Mouse (Mus musculus) left cerebral cortex, adult 18-20 months (tissue): ENCODE results near the gene Ube2o. TPM values are rescaled to one million over a fixed set of nuclear protein-coding genes. Genes with fewer than 3 reads are reported as not detected.

ENCODE experiments used
- DNase-seq, 2 experiments: peaks; one replicate each; pipeline ENCODE4 v3.0.0; 2021 to 2022; ENCODE audit warnings: low spot score in 2 of 2, mixed read lengths in 1 of 2
- total RNA-seq, 2 experiments: library from RNA; stranded (reverse); gene quantifications; 2 replicates each; pipeline ENCODE4 v1.2.3; 2021

Gene Ube2o
- total RNA-seq, 2 experiments from 2014 or later, result 123 TPM

DNA sequence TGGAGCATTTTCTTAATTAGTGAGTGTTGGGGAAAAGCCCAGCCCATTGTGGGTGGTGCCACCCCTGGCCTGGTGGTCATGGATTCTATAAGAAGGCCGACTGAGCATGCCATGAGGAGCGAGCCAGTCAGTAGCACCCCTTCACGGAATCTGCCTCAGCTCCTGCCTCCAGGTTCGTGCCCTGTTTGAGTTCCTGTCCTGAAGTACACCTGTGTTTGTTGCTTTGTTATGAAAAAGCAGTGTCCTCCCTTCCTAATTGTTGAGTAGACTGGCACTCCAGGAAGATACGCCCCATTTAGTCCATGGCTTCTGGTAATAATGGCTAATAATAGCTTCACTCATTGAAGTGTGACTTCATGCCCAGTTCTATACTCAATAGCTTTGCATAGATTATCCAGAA lies 5.1 kb upstream of the Ube2o start, which contains the start of gene Aanat:
TSS of gene Aanat (plus strand) at position 123 of the 400 bp plus-strand sequence.
- no peak for DNase-seq

DNA sequence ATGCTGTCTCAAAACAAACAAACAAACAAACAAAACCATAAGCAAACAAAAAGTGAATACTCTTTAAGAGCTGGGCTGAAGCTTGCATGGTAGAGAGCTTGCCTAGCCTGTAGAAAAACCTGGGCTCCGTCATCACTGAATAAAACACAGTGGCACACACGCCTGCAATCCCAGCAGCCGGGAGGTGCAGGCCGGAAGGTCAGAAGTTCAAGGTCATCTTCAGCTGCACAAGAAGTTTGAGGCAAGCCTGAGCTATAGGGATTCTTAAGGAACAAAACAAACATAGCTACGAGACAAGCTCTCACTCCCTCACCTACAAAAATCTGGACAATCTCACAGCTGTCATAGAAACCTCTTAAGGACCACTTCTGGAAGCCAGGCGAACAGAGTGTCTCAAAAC lies 4.4 kb upstream of the Ube2o start:
- DNase-seq, result no peak

DNA sequence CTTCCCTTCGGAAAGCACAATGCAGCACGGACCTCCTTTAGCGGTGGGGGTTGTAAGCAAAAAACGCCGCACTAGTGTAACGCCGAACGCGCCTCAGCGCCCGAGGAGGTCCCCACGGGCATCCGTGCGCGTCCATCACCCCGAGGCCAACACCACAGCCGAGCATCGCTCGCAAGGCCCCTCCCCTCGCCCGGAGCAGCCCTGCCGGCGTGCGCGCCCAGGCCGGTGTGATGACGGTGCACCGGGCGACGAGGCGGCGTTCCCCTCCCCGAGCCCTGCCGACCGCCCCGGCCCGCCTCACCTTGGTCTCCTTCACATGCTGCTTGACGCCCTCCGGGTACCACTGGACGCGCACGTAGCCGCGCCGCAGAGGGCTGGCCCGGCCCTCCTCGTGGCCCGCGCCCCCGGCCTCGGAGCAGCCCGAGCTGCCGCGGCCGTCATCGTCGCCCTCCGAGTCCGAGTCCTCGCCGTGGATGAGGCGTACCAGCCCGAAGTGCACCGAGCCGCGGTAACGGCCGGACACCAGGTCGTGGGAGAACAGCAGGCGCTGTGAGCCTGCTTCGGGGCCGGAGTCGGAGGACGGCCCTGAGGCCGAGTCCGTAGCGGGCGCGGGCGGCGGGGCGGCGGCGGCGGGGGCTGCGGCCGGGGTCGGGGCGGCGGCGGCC lies 404 bp downstream of the Ube2o start:
- DNase-seq, result peak; percentile 52 to 61

DNA sequence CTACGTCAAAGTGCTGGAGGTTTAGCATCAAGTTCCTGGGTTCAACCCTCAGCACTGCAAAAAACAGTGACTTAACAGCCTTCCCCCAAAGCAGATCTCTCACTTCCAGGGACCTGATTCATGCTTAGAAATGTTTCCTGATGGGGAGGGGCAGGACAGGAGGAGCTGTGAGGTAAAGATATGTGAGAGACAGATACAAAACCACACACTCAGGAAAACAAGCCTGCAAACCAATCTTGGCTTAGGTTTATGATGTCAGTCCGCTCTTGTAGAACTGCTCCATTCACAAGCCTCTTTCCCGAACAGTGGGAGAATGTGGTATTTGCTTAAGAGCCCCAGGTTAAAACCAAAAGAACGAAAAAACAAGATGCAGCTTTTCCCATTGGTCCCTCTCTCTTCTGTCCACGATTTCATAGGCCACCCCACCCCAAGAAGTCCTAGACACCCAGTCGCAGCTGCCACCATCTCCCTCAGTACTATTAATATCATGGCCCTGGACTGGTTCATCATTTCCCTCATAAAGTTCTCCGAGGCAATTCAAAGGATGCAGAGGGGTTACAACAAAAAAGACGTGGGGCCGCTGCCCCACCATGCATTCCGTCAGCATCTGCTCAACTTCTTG lies 1.1 kb downstream of the Ube2o start:
- DNase-seq, result no peak

DNA sequence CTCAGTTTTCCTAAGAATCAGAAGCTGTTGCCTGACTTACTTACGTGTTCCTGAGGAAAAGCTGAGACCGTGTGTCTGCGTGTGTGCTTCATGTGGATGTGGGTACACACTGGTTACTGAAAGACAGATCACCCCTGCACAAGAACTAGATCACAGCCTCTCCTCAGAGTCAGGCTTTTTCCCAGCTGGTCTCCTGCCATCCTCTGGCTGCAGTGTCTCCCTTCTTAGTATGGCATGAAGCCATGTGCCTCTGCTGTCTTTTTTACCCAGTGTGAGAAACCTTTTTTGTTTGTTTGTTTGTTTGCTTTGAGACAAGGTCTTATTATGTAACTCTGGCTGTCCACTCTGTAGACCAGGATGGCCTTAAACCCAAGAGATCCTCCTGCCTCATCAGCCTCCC lies 2.0 kb downstream of the Ube2o start:
- no peak for DNase-seq

DNA sequence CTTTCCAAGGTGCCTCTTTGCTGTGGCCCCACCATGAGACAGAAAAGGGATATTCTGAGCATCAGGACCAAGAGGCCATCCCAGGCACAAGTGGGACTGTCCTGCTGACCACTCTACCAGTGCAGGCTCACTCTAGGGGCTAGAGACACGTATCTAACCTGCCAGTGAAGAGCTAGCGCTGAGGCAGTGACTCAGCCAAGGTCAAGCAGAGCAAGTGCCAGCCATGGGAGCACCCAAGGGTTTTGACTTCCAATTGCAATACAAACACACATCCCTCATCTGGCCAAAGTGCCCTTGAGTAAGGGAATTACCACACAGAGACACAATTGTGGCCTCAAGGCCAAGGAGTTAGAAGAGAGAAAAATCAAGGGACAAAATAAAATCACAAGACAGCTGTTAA lies 5.9 kb downstream of the Ube2o start:
- DNase-seq, result no peak

DNA sequence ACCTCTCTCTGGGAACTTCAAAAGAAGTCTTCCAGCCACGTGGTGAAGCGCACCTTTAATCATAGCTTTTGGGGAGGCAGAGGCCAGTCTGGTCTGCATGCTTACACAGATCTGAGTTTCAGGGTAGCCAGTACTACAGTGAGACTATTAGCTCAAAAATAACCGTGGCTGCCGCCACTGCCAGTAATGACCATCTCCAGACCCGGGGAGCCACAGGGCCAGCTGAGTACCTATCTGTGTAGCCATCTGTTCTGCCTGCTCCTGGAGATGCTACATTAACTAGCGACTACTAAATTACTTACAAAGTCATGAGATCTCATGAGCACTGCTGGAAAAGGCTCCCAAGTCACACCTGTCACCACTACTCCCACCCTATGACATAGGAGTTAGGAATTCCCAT lies 6.3 kb downstream of the Ube2o start:
- no peak for DNase-seq

DNA sequence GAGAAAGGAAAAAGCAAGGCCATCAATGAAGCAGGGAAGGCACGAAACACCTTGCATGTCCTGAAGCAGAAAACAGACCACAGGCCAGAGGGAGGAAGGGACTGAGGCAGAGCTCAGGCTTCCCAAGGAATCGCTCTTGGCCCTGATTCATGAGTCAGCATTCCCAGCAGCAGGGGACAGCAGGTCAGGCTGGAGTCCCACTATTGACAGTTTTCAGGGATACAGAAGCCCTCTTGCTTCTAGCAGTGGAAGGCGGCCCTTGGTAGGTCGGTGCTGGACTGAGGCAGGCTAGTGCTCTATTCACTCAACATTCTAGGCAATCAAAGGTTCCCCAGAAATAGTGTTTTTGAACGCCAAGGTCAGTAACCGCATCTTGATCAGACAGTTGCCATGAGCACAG lies 6.8 kb downstream of the Ube2o start:
- DNase-seq, result no peak

DNA sequence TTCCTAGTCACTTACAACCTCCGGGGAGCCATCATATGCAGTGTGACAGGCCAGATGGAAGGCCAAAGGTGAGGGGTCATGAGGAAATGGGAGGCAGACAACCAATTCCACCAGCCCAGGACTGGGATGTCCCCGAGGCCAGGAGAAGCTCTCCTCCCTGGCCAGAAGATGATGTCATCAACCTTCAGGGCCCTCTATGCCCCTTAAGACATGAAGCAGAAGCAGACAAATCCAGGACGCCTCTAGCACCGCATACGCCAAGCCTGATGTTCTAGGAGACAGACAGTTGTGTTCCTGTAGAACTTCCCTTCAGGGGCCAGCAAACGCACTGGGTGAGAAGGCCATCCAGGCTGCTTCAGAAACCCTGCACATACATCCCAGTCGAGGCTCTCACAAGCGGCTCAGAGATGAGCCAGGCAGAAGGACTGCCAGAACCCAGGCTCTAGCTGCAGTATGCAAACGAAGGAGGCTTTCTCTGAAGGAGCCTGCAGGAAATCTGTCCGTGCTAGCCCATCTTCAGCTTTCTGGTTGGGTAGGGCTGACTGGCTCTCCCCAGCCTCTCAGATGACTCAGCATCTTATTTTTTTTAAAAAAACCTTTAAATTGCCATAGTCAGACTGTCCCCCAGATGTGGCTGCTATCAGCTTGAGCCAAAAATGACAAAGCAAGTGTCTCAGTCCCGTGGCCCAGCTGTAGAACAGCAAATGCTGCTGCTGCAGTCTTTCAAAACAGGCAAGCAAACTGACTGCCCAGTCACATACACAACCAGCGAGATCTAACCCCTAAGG lies 8.3 kb downstream of the Ube2o start:
- DNase-seq, result peak; percentile 47 to 60

DNA sequence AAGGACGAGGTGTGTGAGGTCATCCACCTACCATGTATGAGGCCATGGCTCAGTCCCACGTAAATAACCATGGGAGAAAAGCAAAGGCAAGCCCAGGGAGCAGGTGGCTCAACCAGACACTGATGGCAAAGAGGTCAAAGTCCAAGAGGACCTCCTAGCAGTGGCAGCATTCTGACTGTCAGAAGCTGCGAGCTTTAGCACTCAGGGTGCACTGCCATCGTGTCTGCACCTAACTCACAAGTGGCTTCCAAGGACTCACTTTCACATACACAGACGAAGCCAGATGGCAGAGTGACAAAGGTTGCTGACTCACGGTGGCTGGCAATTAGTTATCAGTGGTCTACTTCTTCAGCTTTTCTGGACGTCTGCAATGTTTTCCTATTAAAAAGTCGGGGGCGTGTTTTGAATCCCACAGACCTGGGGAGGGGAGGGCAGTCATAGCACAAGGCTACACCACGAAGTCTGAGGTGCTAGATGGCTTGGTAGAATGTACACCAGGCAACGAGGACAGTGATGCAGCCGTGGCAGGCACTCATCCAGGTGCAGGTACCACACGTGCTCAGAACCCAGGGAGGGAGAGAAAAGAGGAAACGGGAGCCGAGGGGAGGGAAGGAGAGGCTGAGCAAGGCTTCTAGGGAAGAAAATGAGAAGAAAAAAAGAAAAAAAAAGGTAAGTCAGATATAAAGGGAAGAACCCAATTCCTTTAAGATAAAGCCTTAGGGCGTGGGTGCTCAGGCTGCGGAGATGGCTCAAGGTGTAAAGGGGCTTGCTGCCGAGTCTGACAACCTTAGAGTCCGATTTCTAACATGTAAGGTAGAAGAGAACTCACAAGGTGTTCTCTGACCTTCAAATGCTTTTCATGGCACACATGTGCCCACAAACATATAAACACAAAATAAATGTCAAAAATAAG lies 9.2 kb downstream of the Ube2o start:
- no peak for DNase-seq

DNA sequence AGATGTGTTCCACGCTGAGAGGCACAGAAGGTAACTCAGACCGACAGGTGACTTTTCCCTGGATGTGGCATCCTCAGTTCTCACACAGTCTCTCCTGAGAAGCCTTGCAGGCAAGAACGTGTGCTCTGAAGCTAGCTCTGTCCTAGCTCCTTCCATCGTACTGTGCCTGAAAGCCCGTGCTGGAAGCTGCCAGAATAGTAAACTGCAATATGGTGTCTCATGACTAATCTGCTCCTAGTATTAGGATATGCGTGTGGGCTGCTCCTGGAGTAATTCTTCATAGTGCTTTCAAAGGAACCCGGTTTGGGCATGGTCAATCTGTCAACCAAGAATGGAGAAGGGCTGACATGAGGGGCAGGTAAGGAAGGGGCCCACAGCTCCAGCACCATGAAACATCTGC lies 10.4 kb downstream of the Ube2o start:
- no peak for DNase-seq

DNA sequence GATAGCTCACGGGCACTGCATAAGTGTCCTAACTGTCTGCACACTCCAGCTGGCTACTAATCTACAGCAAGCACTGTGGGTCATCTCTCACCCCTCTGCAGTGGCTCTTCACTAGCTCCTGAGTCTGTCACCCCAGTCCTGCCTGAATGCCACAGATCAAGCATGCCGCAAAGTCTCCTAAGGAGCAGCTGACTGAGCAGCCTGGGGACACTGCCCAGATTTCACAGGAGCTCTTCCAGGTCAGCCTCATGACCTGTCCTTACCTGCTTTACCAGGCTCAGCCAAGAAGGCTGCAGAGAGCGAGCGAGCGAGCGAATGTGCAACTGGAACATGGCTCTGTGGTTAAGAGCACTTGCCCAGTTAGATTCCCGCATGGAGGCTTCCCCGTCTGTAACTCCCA lies 13.7 kb downstream of the Ube2o start:
- no peak for DNase-seq

DNA sequence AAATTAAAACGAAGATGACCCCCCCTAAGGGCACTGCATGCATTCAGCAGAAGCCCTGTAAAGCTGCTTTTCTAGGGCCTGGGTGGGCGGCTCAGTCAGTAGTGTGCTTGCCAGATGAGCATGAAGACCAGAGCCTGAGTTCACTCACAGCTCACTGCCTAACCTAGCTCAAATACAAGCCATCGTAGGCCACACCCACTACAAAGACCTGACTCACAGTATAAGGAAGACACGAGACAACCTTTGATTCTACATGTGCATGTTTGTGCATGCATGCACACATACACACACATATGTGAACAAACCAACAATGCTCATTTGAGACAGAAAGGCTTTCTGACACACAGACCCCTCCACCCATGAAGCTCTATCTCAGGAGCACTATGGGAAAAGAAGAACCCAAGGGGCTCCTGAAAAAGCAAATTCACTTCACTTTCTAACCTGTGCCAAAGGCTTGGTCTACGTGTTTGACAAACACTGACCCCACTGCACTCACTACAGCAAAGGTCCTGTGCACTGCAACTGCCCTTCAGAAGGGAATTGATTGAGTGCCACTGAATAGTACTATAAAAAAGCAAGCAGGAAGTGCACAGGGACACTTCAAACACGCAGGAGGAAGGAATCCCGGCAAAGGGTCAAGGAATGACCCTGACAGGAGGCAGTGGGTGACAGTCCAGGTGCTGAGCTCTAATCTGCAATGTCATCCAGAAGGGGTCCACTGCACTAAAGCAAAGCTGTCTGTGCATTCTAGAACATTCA lies 15.8 kb downstream of the Ube2o start:
- no peak for DNase-seq

DNA sequence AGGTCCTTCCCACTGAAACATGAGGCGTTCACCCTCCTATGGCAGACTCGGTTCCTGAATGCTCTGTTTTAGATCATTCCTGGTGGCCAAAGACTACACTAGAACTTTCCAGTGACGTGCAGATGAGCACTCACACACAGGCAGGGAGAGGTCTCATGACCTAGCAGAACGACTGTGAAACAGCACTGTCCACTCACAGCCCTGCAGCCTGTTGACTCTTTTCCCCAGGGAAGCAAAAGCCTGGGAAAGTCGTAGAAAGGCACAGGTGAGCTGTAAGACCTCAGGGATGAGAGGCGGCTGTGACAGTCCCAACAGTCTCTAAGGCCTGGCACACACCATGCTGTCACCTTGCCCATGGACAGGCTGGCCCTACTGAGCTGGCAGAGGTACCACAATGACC lies 24.9 kb downstream of the Ube2o start:
- DNase-seq, result no peak

DNA sequence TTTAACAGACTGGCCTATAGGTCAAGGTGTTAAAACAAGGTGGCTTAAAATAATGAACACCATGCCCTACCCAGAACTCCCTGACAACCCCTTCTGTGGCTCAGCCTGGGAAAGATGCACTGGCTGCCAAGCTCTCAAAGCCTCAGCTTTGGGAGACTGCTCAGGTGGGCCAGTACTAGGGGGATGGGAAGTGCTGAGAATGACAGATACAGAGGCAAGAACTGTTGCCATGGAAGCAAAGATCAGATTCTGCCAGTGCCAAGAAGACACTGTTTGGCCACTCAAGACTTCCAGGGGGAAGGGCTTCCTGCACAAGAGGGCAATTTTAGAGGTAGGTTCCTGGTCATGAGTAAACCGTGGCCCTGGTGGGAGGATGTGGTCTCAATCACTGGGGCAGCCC lies 25.7 kb downstream of the Ube2o start:
- DNase-seq, result no peak

DNA sequence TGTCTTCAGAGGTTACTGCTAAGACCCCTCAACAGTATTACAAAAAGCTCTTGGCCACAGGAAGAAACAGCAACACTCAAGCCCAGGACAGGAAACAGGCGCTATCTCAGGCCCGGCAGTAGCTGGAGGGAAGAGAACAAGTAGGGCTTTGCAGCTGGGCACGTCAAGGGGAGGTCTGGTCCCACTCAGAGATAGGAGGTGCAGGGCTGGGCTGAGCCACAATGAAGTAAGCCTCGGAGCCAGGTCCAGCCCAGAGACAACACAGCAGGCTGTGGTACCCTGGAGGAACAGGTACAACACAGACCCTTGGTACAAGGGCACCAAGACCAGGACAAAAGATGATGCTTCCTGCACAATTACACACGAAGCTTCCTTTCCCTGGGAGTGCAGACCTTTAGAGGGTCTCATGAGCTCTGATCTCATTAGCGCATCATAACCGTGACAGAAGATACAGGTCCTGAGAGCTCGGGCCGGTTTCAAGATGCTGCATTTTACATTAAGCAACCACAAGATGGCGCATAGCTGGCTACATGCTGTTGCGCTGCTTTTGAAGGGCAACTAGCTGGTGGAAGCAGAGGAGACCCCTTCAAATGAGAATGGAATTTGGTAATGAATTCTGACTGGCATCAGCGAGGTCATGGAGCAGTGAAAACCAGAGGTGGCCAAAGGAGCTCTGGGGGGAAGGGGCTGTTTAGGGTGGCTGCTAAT lies 26.9 kb downstream of the Ube2o start:
- no peak for DNase-seq

DNA sequence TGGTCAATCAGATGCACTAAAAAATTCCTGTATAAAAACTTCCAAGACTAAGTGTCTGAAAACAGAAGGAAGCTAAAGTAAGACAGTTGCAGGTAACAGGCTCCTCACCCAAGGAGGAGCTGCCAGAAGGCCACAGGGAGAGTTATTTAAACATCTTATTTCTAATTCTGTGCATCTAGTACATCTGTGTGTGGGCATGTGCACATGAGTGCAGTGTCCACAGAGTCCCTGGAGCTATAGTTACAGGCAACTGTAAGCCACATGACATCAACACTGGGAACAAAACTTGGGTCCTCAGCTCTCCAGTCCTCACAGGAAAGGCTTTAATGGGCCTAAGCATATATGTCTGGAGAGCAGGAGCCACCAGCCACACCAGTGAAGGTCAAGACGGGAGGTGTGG lies 29.1 kb downstream of the Ube2o start:
- DNase-seq, result no peak

DNA sequence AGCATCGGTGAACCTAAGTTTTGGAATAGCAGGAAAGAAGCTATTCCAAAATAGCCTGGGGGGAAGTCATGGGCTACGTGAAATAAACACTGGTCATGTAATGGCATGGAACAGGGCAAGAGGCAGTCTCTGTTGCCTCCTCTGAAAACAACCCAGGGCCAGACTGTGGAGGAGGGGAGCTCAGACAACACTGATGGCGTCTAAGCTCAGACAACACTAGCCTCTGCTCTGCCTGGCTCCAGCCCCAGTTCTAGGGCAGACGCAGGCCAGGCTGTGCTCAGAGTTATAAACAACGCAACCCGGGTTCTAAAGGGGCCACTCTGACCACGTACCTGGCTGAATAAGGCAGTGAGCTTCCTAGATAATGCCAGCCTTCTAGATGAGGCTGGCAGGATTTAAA lies 30.5 kb downstream of the Ube2o start:
- no peak for DNase-seq

DNA sequence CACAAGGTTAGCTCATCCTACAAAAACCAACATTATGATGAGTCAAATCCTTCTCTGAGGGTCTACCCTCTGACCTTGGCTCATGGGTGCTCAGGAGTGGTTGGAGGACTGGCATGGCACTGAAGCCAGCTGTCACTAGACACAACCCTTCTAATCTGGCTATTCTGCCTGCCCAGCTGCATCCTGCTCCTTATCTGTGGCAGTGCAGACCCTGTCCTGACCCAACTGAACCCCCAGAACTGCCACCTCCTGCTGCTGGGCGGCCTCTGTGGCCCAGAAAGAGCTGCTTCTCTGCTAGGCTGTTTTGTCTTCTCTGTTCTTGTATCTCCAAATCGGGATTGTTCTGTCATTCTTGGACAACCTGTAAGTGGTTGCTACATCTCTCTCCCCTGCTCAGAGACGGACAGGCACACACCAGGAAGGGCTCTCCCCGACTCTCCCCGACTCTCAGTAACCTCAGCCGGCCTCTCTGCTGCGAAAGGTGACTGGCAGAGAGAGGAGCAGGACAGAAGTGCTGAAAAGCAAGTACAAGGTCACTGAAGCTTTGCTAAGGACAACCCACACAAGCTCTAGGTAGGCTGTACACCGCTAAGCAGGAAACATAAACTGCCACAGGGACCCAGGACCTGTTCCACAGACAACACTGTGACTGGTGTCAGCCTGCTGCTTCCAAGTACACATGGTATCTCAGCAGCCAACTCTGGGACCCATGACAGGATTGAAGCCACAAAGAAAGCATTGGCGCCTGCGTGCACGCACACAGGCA lies 31.8 kb downstream of the Ube2o start:
- no peak for DNase-seq
